Mouse (Mus musculus) neural tube, embryonic 14.5 days (tissue): ENCODE data around the gene Usp24. TPM values are rescaled to one million over a fixed set of nuclear protein-coding genes. Genes with fewer than 3 reads are reported as not detected.

ENCODE experiments used
- ATAC-seq: fragments of 200-750 bp; cut with Nextera tagmentation; 2 replicates; pipeline ENCODE4 v1.8.0; 2017; ENCODE audit warnings: low read depth, mild to moderate bottlenecking, moderate TSS enrichment, moderate library complexity
- H3K27ac ChIP-seq: fragments of 300-500 bp; sonication (generic); 2 replicates; pipeline ENCODE4 v1.5.1; 2014; ENCODE audit warnings: low read depth, mild to moderate bottlenecking, control low read depth, low read length, moderate library complexity, mixed read lengths
- H3K27me3 ChIP-seq: fragments of 300-500 bp; sonication (generic); 2 replicates; pipeline ENCODE4 v1.6.1; 2014; ENCODE audit warnings: low read length; ENCODE audit not compliant: control insufficient read depth, insufficient read depth
- H3K36me3 ChIP-seq: fragments of 300-500 bp; sonication (generic); 2 replicates; pipeline ENCODE4 v1.6.1; 2014; ENCODE audit warnings: low read length, mixed read lengths; ENCODE audit not compliant: control insufficient read depth, insufficient read depth
- H3K4me1 ChIP-seq: fragments of 300-500 bp; sonication (generic); 2 replicates; pipeline ENCODE4 v1.6.1; 2014; ENCODE audit warnings: low read length; ENCODE audit not compliant: control insufficient read depth, insufficient read depth
- H3K4me2 ChIP-seq: fragments of 300-500 bp; sonication (generic); 2 replicates; pipeline ENCODE4 v1.6.1; 2014; ENCODE audit warnings: mild to moderate bottlenecking, low read depth, low read length, control low read depth
- H3K4me3 ChIP-seq: fragments of 300-500 bp; sonication (generic); 2 replicates; pipeline ENCODE4 v1.5.1; 2014; ENCODE audit warnings: low read depth, low read length, control low read depth, mixed read lengths
- H3K9ac ChIP-seq: fragments of 300-500 bp; sonication (generic); replicated peaks from 2 replicates; pipeline ENCODE4 v1.6.1; 2014; ENCODE audit warnings: low read depth, mild to moderate bottlenecking, control low read depth, low read length, mixed read lengths
- H3K9me3 ChIP-seq: fragments of 300-500 bp; sonication (generic); 2 replicates; pipeline ENCODE4 v1.6.1; 2016; ENCODE audit warnings: low read length; ENCODE audit not compliant: control insufficient read depth
- WGBS: fragments of 180-500 bp; shearing (Covaris S2); extraction: QIAGEN DNeasy Blood & Tissue Kit; methylation state at CpG from one replicate; pipeline ENCODE4 v1.1.7; 2014; 5-methylcytosine and 5-hydroxymethylcytosine counted together
- polyA plus RNA-seq: library from polyadenylated mRNA; unstranded; fragments of >200 nt; fragmentation: Nextera tagmentation; extraction: Ambion mirVana; gene quantifications from 2 replicates; pipeline ENCODE4 v1.2.1, GENCODE M21; 2014

Gene Usp24
- polyA plus RNA-seq, 1 experiment from 2014 or later: 14.4 TPM

GRCm38 (mm10) chr4:106430431-106430830, 114.4 kb downstream of the Usp24 start:
- Histone ChIP-seq H3K36me3 (peaks cover 45% of the 10 kb centered on the region), H3K9ac (no peak overlapping the region), H3K4me3 (no peak overlapping the region), H3K27ac (no peak overlapping the region), H3K27me3 (no peaks in the 10 kb centered on the region), H3K4me2 (no peak overlapping the region), H3K4me1 (no peaks in the 10 kb centered on the region), H3K9me3 (no peaks in the 10 kb centered on the region)
- WGBS: 91% methylated on average over 5 of the region's 5 CpGs
- no peak for ATAC-seq

GRCm38 (mm10) chr4:106435426-106435825, 119.4 kb downstream of the Usp24 start:
- Histone ChIP-seq H3K27me3 (no peaks in the 10 kb centered on the region), H3K4me3 (no peak overlapping the region), H3K9ac (no peak overlapping the region), H3K27ac (no peak overlapping the region), H3K36me3 (peaks cover 57% of the 10 kb centered on the region), H3K4me2 (no peak overlapping the region), H3K4me1 (no peaks in the 10 kb centered on the region), H3K9me3 (no peaks in the 10 kb centered on the region)
- WGBS: 95% methylated on average over 2 of the region's 2 CpGs
- ATAC-seq: no peak

DNA sequence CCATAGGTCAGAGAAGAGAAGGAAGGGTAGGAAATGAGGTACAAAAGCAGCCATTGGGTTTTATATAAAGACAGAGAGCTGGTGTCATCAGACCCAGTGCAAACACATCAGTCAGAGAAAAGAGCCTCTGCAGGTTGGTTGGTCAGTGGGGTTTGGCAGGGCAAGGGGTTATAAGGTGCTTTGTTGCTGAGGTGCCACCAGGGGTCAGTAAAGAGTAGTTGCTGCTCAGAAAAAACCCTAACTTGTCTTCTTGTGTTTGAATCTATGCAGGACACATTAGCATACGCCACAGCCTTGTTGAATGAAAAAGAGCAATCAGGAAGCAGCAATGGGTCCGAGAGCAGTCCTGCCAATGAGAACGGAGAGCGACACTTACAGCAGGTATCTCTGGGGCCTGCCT, 120.5 kb downstream of the Usp24 start:
- ATAC-seq: no peak
- WGBS: 67% methylated on average over 4 of the region's 4 CpGs
- no peak overlapping the region for H3K4me3 ChIP-seq
- no peak overlapping the region for H3K27ac ChIP-seq
- no peaks in the 10 kb centered on the region for H3K27me3 ChIP-seq
- H3K9ac ChIP-seq: no peak overlapping the region
- no peak overlapping the region for H3K4me2 ChIP-seq
- no peaks in the 10 kb centered on the region for H3K4me1 ChIP-seq
- H3K36me3 ChIP-seq: peaks cover 51% of the 10 kb centered on the region
- no peaks in the 10 kb centered on the region for H3K9me3 ChIP-seq

DNA sequence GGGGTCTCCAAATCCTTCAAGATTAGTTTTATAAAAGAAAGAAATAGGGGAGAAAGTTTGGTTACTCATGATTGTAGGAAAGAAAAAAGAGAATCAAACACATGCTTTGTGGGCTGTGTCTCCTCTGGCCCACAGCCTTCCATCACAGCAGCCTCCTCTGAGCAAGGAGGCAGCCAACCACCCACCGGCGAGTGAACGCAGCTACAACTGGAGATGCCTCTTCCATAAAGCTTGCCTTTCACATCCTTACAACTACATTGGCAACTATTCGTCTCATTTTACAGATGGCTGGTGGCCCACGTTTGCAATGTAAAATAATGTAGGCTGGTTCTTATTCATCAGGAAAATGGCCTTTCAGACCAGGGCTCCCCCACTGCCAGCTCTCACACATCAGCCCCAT, 121.2 kb downstream of the Usp24 start:
- Histone ChIP-seq H3K27me3 (no peaks in the 10 kb centered on the region), H3K4me2 (no peak overlapping the region), H3K9ac (no peak overlapping the region), H3K9me3 (no peaks in the 10 kb centered on the region), H3K36me3 (peaks cover 50% of the 10 kb centered on the region), H3K27ac (no peak overlapping the region), H3K4me3 (no peak overlapping the region), H3K4me1 (no peaks in the 10 kb centered on the region)
- ATAC-seq: no peak
- WGBS: 96% methylated on average over 5 of the region's 5 CpGs

DNA sequence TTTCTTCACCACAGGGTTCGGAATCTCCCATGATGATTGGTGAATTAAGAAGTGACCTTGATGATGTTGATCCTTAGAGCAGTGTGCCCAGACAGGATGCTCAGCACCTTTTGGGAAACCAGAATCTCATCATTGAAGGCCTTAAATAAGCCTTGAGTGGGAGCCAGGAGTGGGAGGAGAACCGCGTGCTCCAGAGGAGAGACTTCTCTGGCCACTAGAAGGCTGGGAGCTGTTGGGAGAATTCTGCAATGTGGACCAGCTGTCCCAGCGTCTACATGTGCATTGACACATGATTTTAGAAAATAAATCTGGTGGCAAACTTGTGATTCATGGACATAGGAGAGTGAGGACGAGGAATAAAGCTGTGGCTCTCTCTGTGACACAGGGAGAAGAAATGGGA, 122.8 kb downstream of the Usp24 start:
- Histone ChIP-seq H3K9me3 (no peaks in the 10 kb centered on the region), H3K9ac (no peak overlapping the region), H3K27me3 (no peaks in the 10 kb centered on the region), H3K4me2 (no peak overlapping the region), H3K27ac (no peak overlapping the region), H3K4me1 (no peaks in the 10 kb centered on the region), H3K36me3 (peaks cover 48% of the 10 kb centered on the region), H3K4me3 (no peak overlapping the region)
- ATAC-seq: no peak
- 93% methylated on average over 5 of the region's 5 CpGs for WGBS

- H3K9ac ChIP-seq: no peak overlapping the region
- H3K27ac ChIP-seq: no peak overlapping the region
- no peaks in the 10 kb centered on the region for H3K27me3 ChIP-seq
- H3K36me3 ChIP-seq: peaks cover 18% of the 10 kb centered on the region
- no peak overlapping the region for H3K4me3 ChIP-seq
- WGBS: 77% methylated on average over 6 of the region's 6 CpGs
- no peak overlapping the region for H3K4me2 ChIP-seq
- no peaks in the 10 kb centered on the region for H3K9me3 ChIP-seq
- ATAC-seq: no peak
- no peaks in the 10 kb centered on the region for H3K4me1 ChIP-seq
These were observed 127.2 kb downstream of the Usp24 start for GRCm38 (mm10) chr4:106443182-106443581.

DNA sequence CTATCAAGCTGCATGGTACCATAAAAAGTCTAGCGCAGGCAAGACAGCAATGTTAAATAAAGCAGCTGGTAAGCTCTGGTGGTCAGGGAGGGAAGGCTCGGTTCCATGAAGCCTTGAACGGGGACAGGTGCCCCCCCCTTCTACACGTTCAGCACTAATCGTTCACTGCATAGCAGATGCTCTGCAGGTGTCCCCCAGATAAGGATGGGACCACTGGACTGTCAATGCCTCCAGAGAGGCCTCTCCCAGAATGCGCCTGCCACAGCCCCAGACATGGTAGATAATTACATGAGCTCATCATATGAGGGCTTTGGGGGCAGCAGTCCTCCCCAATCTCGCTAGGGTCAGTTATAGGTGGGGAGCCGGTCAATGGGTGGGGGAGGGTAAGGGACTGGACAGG, 133.3 kb downstream of the Usp24 start:
- no peaks in the 10 kb centered on the region for H3K27me3 ChIP-seq
- H3K9me3 ChIP-seq: no peaks in the 10 kb centered on the region
- WGBS: 85% methylated on average over 8 of the region's 8 CpGs
- H3K9ac ChIP-seq: no peak overlapping the region
- H3K4me3 ChIP-seq: no peak overlapping the region
- no peaks in the 10 kb centered on the region for H3K4me1 ChIP-seq
- no peak overlapping the region for H3K4me2 ChIP-seq
- H3K36me3 ChIP-seq: no peaks in the 10 kb centered on the region
- ATAC-seq: no peak
- no peak overlapping the region for H3K27ac ChIP-seq

GRCm38 (mm10) chr4:106452401-106452800, 136.4 kb downstream of the Usp24 start:
- Histone ChIP-seq H3K4me2 (no peak overlapping the region), H3K27me3 (no peaks in the 10 kb centered on the region), H3K4me1 (no peaks in the 10 kb centered on the region), H3K27ac (no peak overlapping the region), H3K9me3 (no peaks in the 10 kb centered on the region), H3K9ac (no peak overlapping the region), H3K36me3 (no peaks in the 10 kb centered on the region), H3K4me3 (no peak overlapping the region)
- no peak for ATAC-seq
- WGBS: 84% methylated on average over 7 of the region's 7 CpGs

DNA sequence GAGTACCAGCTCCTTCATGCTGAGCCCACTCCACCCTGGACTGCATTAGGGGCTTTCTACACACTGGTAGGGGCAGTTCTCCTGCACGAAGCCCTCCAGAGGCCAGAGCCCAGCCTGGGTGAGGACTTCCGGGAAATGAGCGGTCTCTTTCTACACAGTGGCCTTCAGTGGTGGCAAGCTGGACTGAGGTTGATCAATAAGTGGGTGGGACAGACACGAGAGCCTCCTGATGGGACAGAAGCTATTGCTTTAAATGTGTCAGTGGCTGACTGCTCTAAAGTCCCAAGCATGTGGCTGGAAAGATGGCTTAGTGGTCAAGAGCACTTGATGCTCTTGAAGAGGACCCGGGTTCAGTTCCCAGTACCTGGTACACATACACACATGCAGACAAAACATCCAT, 137.1 kb downstream of the Usp24 start:
- Histone ChIP-seq H3K27ac (no peak overlapping the region), H3K4me1 (no peaks in the 10 kb centered on the region), H3K9me3 (no peaks in the 10 kb centered on the region), H3K9ac (no peak overlapping the region), H3K4me3 (no peak overlapping the region), H3K27me3 (no peaks in the 10 kb centered on the region), H3K4me2 (no peak overlapping the region), H3K36me3 (no peaks in the 10 kb centered on the region)
- no peak for ATAC-seq
- 89% methylated on average over 5 of the region's 5 CpGs for WGBS

- ATAC-seq: no peak
- Histone ChIP-seq H3K4me1 (no peaks in the 10 kb centered on the region), H3K4me2 (no peak overlapping the region), H3K27me3 (no peaks in the 10 kb centered on the region), H3K9ac (no peak overlapping the region), H3K36me3 (no peaks in the 10 kb centered on the region), H3K9me3 (no peaks in the 10 kb centered on the region), H3K4me3 (no peak overlapping the region), H3K27ac (no peak overlapping the region)
- WGBS: 84% methylated on average over 4 of the region's 4 CpGs
These were observed 137.5 kb downstream of the Usp24 start for GRCm38 (mm10) chr4:106453516-106453915.
